In genomic region chr9:77965287-77965686, GRCm38 (mm10) we compare ENCODE assay signal across 23 mouse cellular contexts. TPM values are rescaled to one million over a fixed set of nuclear protein-coding genes. Genes with fewer than 3 reads are reported as not detected.
A peak's percentile ranks its signal among the peaks of the same experiment; 100 is the strongest.
DNase-seq lines count a peak whose midpoint lies in the region; ATAC-seq and TF ChIP-seq lines count a peak whose summit lies in the region.
"Had no signal": no experiment of that assay in that cellular context is flagged by ENCODE, and none has a peak within 500 bp of the region (broad histone marks: within the 10 kb centered on the region; RNA-seq: fewer than 3 reads in every experiment).

No protein-coding gene starts in this region.

- no peak overlapping the region for H3K9ac ChIP-seq in embryonic facial prominence, embryonic 13.5 days
- H3K9ac ChIP-seq in midbrain, postnatal 0 days (replicated peaks; ENCODE audit: low read length, poor library complexity, severe bottlenecking): no peak overlapping the region
- no peak overlapping the region for H3K9ac ChIP-seq in stomach, embryonic 16.5 days (ENCODE audit: low read length)
- H3K9ac ChIP-seq: forebrain, postnatal 0 days; intestine, embryonic 15.5 days; liver, postnatal 0 days; stomach, embryonic 15.5 days had no signal

- peaks cover 30% of the 10 kb centered on the region for H3K4me1 ChIP-seq in embryonic facial prominence, embryonic 13.5 days
- peaks cover 28% of the 10 kb centered on the region for H3K4me1 ChIP-seq in embryonic facial prominence, embryonic 10.5 days
- peaks cover 34% of the 10 kb centered on the region for H3K4me1 ChIP-seq in midbrain, embryonic 10.5 days
- H3K4me1 ChIP-seq in midbrain, postnatal 0 days (ENCODE audit: insufficient read depth, low read length): no peaks in the 10 kb centered on the region
- H3K4me1 ChIP-seq in stomach, embryonic 16.5 days (ENCODE audit: control insufficient read depth, insufficient read depth, low read length): peaks cover 3% of the 10 kb centered on the region; the same call in 1 of the 2 replicates
- H3K4me1 ChIP-seq: stomach, embryonic 15.5 days had no signal

- no peaks in the 10 kb centered on the region for H3K9me3 ChIP-seq in embryonic facial prominence, embryonic 13.5 days
- no peaks in the 10 kb centered on the region for H3K9me3 ChIP-seq in embryonic facial prominence, embryonic 10.5 days
- H3K9me3 ChIP-seq in midbrain, embryonic 10.5 days (replicated peaks): no peaks in the 10 kb centered on the region
- no peaks in the 10 kb centered on the region for H3K9me3 ChIP-seq in midbrain, postnatal 0 days (ENCODE audit: low read length)
- H3K9me3 ChIP-seq in stomach, embryonic 16.5 days (replicated peaks; ENCODE audit: control insufficient read depth, low read length): no peaks in the 10 kb centered on the region
- H3K9me3 ChIP-seq: intestine, embryonic 15.5 days; stomach, embryonic 15.5 days had no signal

- H3K4me3 ChIP-seq in embryonic facial prominence, embryonic 13.5 days: no peak overlapping the region
- no peak overlapping the region for H3K4me3 ChIP-seq in embryonic facial prominence, embryonic 10.5 days
- no peak overlapping the region for H3K4me3 ChIP-seq in midbrain, embryonic 10.5 days
- H3K4me3 ChIP-seq in midbrain, postnatal 0 days (ENCODE audit: low read depth, low read length): no peak overlapping the region
- H3K4me3 ChIP-seq in stomach, embryonic 16.5 days (replicated peaks; ENCODE audit: low read length): no peak overlapping the region
- H3K4me3 ChIP-seq: intestine, embryonic 15.5 days; layer of hippocampus, adult 2 months; stomach, embryonic 15.5 days had no signal

- no peak for ATAC-seq in embryonic facial prominence, embryonic 13.5 days (ENCODE audit: insufficient number of reproducible peaks, insufficient read depth, low FRiP score, low TSS enrichment, low read depth)
- no peak for ATAC-seq in midbrain, postnatal 0 days (ENCODE audit: low FRiP score)
- no peak for ATAC-seq in stomach, embryonic 16.5 days (ENCODE audit: insufficient read depth, low FRiP score)
- ATAC-seq: forebrain, postnatal 0 days; hindbrain, embryonic 16.5 days; intestine, embryonic 15.5 days; liver, postnatal 0 days had no signal

- TF ChIP-seq CTCF in midbrain, postnatal 0 days (IDR thresholded peaks at IDR 0.05): no peak

- WGBS in embryonic facial prominence, embryonic 13.5 days: 78% methylated on average over 5 of the region's 5 CpGs
- 77% methylated on average over 5 of the region's 5 CpGs for WGBS in embryonic facial prominence, embryonic 10.5 days
- 88% methylated on average over 5 of the region's 5 CpGs for WGBS in midbrain, embryonic 10.5 days
- WGBS in midbrain, postnatal 0 days: 73% methylated on average over 5 of the region's 5 CpGs
- WGBS in stomach, embryonic 16.5 days: 67% methylated on average over 5 of the region's 5 CpGs

- peaks cover 19% of the 10 kb centered on the region for H3K36me3 ChIP-seq in embryonic facial prominence, embryonic 13.5 days
- peaks cover 43% of the 10 kb centered on the region for H3K36me3 ChIP-seq in embryonic facial prominence, embryonic 10.5 days (replicated peaks)
- peaks cover 43% of the 10 kb centered on the region for H3K36me3 ChIP-seq in midbrain, embryonic 10.5 days
- peaks cover 8% of the 10 kb centered on the region for H3K36me3 ChIP-seq in midbrain, postnatal 0 days (ENCODE audit: insufficient read depth, low read length)
- H3K36me3 ChIP-seq in stomach, embryonic 16.5 days (ENCODE audit: control insufficient read depth, insufficient read depth, low read length): no peaks in the 10 kb centered on the region
- H3K36me3 ChIP-seq: intestine, embryonic 15.5 days; stomach, embryonic 15.5 days had no signal

- peak overlapping the region; percentile 0; the same call in 1 of the 2 replicates for H3K27ac ChIP-seq in embryonic facial prominence, embryonic 13.5 days
- no peak overlapping the region for H3K27ac ChIP-seq in embryonic facial prominence, embryonic 10.5 days (replicated peaks)
- peak overlapping the region; percentile 61 for H3K27ac ChIP-seq in midbrain, embryonic 10.5 days (replicated peaks)
- H3K27ac ChIP-seq in midbrain, postnatal 0 days (ENCODE audit: low read depth, low read length): no peak overlapping the region
- H3K27ac ChIP-seq in stomach, embryonic 16.5 days (ENCODE audit: low read length): peak overlapping the region; percentile 80
- H3K27ac ChIP-seq: intestine, embryonic 15.5 days; layer of hippocampus, adult 2 months; stomach, embryonic 15.5 days had no signal

- intact Hi-C loops in heart, postnatal 14 days (cut with DNase I): no loop called here

- no peak overlapping the region for H3K4me2 ChIP-seq in embryonic facial prominence, embryonic 13.5 days
- no peak overlapping the region for H3K4me2 ChIP-seq in midbrain, postnatal 0 days (ENCODE audit: low read depth, low read length, poor library complexity, severe bottlenecking)
- H3K4me2 ChIP-seq in stomach, embryonic 16.5 days (ENCODE audit: low read depth, low read length): no peak overlapping the region
- H3K4me2 ChIP-seq: intestine, embryonic 15.5 days; liver, embryonic 11.5 days; stomach, embryonic 15.5 days had no signal

- no peak for DNase-seq in embryonic facial prominence, embryonic 10.5 days (ENCODE audit: low spot score)
- no peak for DNase-seq in midbrain, embryonic 10.5 days (ENCODE audit: low spot score)
- no peak for DNase-seq in midbrain, postnatal 0 days (ENCODE audit: low spot score)
- peak; percentile 33 for DNase-seq in lung, postnatal 10 days
- no peak for DNase-seq in heart, postnatal 14 days
- DNase-seq in right cerebral cortex, postnatal 4 days: no peak
- DNase-seq: adrenal gland, postnatal 14 days; cerebellum, adult 8-10 months; cerebellum, postnatal 36 days; embryo, embryonic 11 days; forebrain, postnatal 0 days; heart, postnatal 36 days; kidney, adult 8-10 months; kidney, postnatal 14 days; liver, postnatal 0 days; thymus, adult 2 months had no signal

- H3K27me3 ChIP-seq in embryonic facial prominence, embryonic 13.5 days: no peaks in the 10 kb centered on the region
- H3K27me3 ChIP-seq in embryonic facial prominence, embryonic 10.5 days (replicated peaks; ENCODE audit: low read depth, poor library complexity, severe bottlenecking): no peaks in the 10 kb centered on the region
- no peaks in the 10 kb centered on the region for H3K27me3 ChIP-seq in midbrain, embryonic 10.5 days (ENCODE audit: low read depth, poor library complexity, severe bottlenecking)
- no peaks in the 10 kb centered on the region for H3K27me3 ChIP-seq in midbrain, postnatal 0 days (ENCODE audit: insufficient read depth, low read length)
- no peaks in the 10 kb centered on the region for H3K27me3 ChIP-seq in stomach, embryonic 16.5 days (ENCODE audit: control insufficient read depth, insufficient read depth, low read length)
- H3K27me3 ChIP-seq: intestine, embryonic 15.5 days; stomach, embryonic 15.5 days had no signal

RNA-seq across cellular contexts. Expression of gene Elovl5, which starts 48.1 kb away (rescaled TPM):
- polyA plus RNA-seq in embryonic facial prominence, embryonic 13.5 days (2015; fragmentation: Nextera tagmentation; extraction: Ambion mirVana): 65.4 and 78.8 TPM in 2 replicates
- 90.4 and 96.1 TPM in 2 replicates for polyA plus RNA-seq in embryonic facial prominence, embryonic 10.5 days (2016; fragmentation: Nextera tagmentation; extraction: Ambion mirVana)
- 97.0 and 102 TPM in 2 replicates for polyA plus RNA-seq in midbrain, embryonic 10.5 days (2016; fragmentation: Nextera tagmentation; extraction: Ambion mirVana)
- total RNA-seq in midbrain, postnatal 0 days (2014; rRNA removed): 79.4 and 80.0 TPM in 2 replicates
- polyA plus RNA-seq in midbrain, postnatal 0 days (2015; fragmentation: Nextera tagmentation; extraction: Ambion mirVana): 58.4 and 59.2 TPM in 2 replicates
- polyA plus RNA-seq in stomach, embryonic 16.5 days (2015; fragmentation: Nextera tagmentation; extraction: Ambion mirVana): 66.8 and 67.6 TPM in 2 replicates
- total RNA-seq in heart, postnatal 14 days (2021): 10 to 100 TPM; 44.9 to 54.1 TPM

Comparison
In these comparisons a context has a peak if more than half of its experiments do, and no peak if none do; other contexts are left out.
1. H3K27ac ChIP-seq: peak in embryonic facial prominence, embryonic 13.5 days (single experiment), midbrain, embryonic 10.5 days (single experiment) and stomach, embryonic 16.5 days (single experiment); none in embryonic facial prominence, embryonic 10.5 days (single experiment) and midbrain, postnatal 0 days (single experiment).